Mouse (Mus musculus) liver, postnatal 0 days (tissue): ENCODE results near the gene Arl8a.
A peak's percentile ranks its signal among the peaks of the same experiment; 100 is the strongest.

Experiments used
- CTCF ChIP-seq: sonication (generic); IDR thresholded peaks from 2 replicates; pipeline ENCODE4 v1.5.1; 2016; ENCODE audit warnings: antibody characterized with exemption, low read depth
- EP300 ChIP-seq: IDR thresholded peaks from 2 replicates; pipeline ENCODE4 v1.6.1; 2016; ENCODE audit warnings: antibody characterized with exemption, low read depth, mild to moderate bottlenecking

DNA sequence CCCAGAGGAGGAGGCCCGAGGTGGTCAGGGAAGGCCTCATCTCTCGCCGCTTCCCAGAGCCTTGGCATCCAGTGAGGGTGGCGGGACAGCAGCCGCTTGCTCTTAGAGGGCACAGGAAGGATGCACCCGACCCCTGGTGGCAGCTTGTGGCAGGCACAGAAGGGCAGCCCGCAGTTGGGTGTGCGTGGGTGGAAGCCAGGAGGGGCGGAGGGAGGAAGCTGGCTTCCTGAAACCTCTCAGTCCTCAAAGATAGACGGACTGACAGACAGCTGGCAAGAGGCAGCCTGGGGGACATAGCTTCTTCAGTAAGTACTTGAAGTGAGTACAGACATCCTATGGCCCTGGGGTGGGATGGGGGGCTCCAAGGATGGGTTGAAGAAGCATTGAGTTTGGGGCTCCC lies 14.2 kb upstream of the Arl8a start, which contains the start of gene Ptpn7:
- TF ChIP-seq CTCF (peak; percentile 93), EP300 (no peak)
